Mouse (Mus musculus) megakaryocyte, adult 5-6 weeks (primary cell): Measurements from ENCODE around the gene Qsox1. TPM values are rescaled to one million over a fixed set of nuclear protein-coding genes. Genes with fewer than 3 reads are reported as not detected.

Experiments used
- ATAC-seq: 2 replicates; pipeline ENCODE4 v1.8.0; 2016; ENCODE audit warnings: mild to moderate bottlenecking, inconsistent platforms; ENCODE audit not compliant: poor library complexity, severe bottlenecking
- total RNA-seq, 2 experiments: library from RNA; stranded (forward) in 1 of 2; stranded (reverse) in 1 of 2; fragments of 153-499, 151-499 nt in 1 of 2; fragments of 221-1000, 200-1000 nt in 1 of 2; gene quantifications; 2 replicates each; pipeline versions ENCODE4 v1.2.3 to v1.2.4; 2015 to 2017

Gene Qsox1
- 13.5 and 13.7 TPM in 2 replicates for total RNA-seq (2015)
- total RNA-seq (2017), result 15.4 and 17.5 TPM in 2 replicates

DNA sequence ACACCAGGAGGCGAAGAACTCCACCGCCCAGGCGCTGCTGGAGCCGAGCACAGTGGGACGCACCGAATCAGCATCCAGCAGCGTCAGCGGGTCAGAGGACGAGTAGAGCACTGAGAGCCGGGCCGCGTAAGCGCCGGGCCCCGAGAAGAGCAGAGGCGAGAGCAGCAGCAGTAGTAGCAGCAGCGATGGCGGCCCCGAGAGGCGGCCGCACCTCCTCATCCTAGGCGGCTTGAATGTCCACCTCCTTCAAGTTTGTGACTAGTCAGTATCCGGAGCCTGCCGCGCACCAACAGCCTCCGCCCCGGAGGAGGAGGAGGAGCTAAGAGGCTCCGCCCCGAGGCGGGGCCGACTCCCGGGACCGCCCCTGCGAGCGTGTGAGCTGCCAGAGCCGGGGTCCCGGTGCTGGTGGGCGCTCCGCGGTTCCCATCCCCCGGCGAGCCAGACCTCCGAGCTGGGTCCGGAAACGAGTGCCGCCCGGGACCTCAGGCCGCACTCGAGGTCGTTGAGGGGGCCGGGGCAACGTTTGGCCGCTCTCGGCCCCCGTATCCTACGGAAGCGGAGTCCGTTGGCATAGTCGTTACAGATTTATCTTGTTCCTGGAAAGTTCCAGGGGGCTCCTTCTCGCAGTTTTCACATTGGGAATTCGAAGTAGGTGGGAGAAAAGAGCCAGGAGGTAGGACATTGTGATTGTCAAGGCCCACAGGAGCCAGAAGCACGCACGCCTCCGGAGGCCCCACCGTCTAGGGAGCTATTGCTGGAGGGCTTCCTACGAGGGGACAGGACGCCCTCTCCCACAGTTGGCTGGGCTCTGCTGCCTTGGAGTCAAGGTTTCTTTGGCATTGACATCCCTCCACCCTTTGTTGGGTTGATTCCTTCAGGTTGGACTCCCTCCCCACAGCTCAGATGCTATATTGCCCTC lies at the start of gene Qsox1:
Gene Qsox1 (minus strand): TSS at position 309 of the 919 bp plus-strand sequence.
- ATAC-seq, result peak; percentile 88

GRCm38 (mm10) chr1:155854926-155855702 lies 42.4 kb upstream of the Qsox1 start:
- ATAC-seq, result no peak

DNA sequence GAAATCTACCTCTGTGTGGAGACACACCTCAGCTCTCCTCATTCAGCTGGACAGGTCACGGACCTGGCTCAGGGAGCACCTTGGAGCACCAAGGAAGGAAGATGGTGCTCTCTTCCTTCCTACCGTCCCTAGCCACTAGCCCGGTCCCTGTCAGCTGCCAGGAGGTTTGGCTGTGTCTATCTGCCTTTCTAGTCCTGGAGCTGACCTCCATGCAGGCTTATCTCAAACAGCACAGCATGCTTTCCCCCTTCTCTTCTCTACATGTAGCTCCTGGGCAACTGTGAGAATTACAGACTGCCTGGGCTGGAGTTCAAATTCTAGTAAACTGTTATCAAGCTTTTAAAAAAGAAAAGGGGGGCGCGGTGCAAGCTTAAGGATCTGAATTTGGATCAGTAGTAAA lies 40.3 kb upstream of the Qsox1 start:
- no peak for ATAC-seq

- ATAC-seq, result peak; percentile 45
Observed at GRCm38 (mm10) chr1:155844235-155844634, 31.5 kb upstream of the Qsox1 start.

DNA sequence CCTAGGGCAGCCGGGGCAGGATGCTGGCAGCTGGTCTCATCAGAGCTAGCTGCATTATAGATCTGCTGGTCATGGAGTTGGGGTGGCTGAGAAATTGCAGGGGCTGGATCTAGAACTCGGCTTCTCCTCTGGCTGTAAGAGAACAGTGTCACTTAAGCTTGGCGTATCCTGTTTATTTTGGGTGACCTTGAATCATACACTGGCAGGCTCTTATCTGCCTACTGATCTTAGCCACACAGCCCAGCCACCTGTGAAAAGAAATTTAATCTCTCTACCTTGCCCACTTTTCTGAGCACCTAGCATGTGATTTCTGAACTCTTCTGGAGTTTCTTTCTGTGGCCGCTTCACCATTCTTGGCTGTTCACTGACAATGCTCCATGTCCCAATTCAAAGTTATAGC lies 30.8 kb upstream of the Qsox1 start:
- ATAC-seq, result no peak

- ATAC-seq, result no peak
Observed at GRCm38 (mm10) chr1:155835667-155836066, 23.0 kb upstream of the Qsox1 start.

GRCm38 (mm10) chr1:155833610-155834009 lies 20.9 kb upstream of the Qsox1 start:
- no peak for ATAC-seq

DNA sequence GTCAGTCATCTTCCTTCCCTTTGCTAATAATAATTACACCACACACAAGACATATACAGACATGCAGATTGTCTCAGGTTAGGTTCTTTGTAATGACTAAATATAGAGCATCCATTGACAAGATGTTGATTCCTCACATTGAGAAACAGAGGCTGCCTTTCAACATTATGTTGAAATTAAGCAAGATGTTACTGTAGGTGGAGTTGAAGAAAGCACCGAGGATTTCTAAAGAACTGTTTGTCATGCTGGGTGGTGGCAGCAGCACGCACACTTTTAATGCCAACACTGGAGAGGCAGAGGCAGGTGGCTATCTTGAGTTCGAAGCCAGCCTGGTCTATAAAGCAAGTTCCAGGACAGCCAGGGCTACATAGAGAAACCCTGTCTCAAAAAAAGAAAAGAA lies 19.3 kb upstream of the Qsox1 start:
- ATAC-seq, result peak; percentile 86

DNA sequence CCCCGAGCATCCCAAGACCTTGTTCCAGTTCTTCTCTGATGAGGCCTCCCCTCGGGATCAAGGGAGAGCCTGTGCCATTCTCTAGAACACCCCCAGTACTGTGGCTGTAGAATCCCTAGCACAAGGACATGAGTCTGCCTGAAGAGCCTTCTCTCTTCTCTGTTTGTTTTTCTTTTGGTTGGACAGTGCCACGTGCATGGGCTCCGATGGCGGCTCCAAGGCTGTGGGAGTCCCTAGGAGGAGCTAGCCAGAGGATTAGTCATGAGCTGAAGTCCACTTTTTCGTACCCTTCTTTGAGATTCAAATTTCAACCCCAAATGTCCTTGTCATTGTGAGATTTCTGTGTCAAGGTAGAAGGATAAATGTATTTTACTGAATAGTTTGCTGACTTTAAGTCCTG lies 18.2 kb upstream of the Qsox1 start:
- ATAC-seq, result no peak

DNA sequence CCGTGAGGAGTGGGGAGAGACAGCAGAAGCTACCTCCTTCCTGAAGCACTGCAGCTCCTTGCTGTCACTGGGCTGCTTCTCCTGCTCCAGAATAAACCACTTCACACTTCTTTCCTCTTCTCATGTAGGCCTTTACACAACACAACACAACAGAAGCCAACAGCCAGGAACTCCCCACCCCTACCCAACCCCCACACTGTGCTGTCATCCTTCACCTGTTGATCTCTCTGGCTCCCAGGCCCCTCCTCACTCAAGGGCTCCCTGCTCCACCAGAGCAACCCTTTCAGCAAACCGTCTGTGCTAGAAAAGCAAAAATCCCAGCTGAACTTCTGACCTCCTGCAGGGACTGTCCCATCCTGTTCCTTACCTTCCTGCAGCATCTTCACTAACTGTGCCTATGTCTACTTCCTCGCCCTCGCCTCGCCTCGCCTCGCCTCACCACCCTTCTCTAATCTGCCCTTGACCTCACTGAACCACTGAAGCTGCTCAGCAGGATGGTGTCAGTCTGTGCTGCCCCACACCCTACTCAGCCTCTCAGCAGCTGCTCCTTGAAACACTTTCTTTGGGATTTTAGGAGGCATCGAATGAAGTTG lies 15.1 kb upstream of the Qsox1 start:
- ATAC-seq, result no peak

- no peak for ATAC-seq
Observed at GRCm38 (mm10) chr1:155826803-155827395, 14.2 kb upstream of the Qsox1 start.

DNA sequence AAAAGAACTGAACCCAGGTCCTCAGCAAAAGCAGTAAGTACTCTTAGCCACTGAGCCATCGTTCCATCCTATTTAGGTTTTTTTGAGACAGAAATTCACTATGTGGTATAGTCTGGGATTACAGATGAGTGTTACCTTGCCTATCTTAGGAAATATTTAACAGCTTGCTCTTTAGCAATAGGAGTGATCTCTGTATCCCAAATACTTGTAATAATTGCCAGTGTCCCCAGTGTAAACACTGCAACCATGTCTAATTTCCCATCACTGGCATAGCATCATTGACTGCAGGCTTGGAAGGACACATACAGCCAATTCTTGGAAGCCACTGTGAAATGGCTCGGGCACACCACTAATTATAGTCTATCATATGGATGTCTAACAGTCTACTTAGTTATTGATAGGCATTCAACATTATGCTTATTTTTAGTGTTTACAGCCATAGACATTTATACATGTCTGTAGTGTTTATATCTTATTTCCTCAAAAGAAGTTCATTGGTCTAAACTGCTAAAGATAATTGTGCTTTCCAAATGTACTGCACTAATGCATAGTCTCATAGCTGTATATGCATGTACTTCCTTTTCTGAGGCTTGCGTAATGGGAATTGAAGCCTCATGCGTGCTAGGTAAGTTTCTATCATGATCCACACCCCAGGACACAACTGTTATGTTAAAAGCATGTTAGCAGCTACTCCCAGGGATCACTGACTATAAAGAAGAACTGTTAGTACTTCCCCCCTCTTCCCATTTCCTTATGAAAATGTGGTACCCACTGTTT lies 13.4 kb upstream of the Qsox1 start:
- peak; percentile 70 for ATAC-seq

GRCm38 (mm10) chr1:155820646-155821045 lies 8.0 kb upstream of the Qsox1 start:
- peak; percentile 83 for ATAC-seq

GRCm38 (mm10) chr1:155816167-155816566 lies 3.5 kb upstream of the Qsox1 start:
- no peak for ATAC-seq

DNA sequence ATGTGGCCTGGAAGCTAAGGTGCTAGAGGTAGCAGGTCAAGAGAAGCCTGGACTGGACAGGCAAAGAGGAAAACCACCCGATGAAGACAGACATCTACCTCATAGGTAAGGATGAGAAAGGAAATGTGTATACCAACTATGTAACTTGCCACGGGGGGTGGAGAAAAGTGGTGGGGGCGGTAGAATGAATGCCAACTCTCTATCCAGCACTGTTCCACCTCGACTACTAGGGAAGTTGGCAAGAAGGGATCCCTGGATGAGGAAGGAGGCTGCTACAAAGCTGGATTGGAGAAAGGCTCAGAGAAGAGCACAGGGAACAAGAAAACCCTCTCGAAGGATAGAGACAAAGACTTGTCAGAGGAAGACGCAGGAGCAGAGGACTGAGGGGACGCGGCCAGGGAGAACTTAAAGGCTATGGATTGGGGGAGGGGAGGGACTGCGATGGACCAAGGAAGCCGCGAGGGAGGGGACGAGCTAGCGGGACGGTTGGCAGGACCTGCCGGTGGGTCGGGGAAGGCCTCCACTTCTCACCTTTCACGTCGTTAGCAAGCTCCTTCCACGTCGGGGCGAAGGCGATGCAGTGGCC lies 601 bp downstream of the Qsox1 start:
- ATAC-seq, result peak; percentile 25; the same call in 1 of the 2 replicates

DNA sequence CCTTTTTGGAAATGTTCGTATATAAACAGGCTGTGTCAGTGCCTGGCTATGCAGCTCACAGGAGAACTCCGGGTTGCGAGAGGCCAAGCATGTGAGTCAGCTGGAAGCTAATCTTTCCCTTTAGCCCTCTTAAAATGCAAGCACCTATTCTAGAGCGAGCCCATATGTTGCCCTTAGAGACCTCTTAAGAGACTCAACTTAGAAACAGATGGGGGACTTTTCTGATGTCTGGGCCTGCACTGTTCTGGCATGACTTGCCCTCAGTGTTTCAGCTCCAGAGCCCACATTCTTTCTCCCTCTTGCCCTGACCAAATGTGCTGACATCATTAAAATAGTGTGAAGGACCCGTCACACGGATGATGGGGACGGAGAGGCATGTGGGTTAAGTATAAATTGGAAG lies 2.1 kb downstream of the Qsox1 start:
- ATAC-seq, result no peak

DNA sequence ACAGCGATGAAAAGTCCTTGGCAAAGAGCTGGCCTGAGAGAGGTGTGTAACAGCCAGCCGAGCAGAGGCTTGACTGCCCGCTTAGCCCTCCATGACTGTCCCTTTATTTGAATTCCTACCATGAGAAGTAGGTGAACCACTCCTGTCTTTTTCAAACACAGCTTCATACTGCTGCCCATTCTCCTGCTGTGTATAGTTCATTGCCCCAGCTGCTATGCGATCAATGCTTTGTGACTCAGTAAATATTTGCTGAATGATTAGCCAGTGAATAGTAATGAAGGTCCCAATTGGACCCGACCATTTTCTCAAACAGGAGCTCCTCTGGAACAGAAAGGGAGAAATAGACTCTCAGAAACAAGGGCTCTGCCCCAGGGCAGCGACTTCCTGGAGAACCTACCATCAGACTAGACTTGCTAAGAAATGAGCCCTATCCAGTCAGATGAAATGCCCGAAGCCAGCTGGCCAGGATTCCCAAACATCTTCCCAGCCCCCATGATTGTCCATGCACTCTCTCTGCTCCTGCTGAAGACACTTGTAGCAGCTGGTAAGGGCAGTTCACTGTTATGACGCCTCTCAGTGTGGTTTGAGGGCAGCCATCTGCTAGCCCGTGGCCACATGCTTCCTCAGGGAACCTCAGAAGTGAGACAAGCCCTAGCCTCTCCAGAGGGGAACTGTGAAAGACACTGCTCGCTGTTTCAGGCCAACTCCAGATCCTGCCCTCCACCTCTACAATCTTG lies 2.8 kb downstream of the Qsox1 start:
- peak; percentile 17; the same call in 1 of the 2 replicates for ATAC-seq

GRCm38 (mm10) chr1:155808261-155808660 lies 4.4 kb downstream of the Qsox1 start:
- ATAC-seq, result no peak

DNA sequence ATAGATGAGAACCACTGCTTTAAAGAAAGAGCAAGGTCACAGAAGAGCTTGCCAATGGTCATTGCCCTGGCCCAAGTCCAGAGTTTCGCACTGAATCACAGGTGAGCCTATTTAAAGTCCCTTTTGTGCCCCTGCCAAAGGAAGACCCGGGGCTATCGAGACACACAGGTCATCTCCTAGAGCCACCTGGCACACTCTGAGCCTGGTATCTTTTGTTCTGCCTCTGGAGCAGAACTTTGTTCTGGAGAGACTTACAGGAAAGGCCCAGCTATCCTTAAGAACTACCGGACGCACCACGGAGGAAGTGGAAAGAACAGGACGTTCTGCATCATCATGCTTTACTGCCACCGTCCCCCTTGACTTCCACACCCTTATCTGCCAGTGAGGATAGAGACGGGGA lies 7.1 kb downstream of the Qsox1 start:
- no peak for ATAC-seq
